Mouse (Mus musculus): ENCODE measurements at regions not wholly inside any gene's neighbourhood (a gene's known extent, or its start where the extent isn't known, plus 50 kb on each side); places are given as distances from the start of the nearest gene placed in this dataset.

DNA sequence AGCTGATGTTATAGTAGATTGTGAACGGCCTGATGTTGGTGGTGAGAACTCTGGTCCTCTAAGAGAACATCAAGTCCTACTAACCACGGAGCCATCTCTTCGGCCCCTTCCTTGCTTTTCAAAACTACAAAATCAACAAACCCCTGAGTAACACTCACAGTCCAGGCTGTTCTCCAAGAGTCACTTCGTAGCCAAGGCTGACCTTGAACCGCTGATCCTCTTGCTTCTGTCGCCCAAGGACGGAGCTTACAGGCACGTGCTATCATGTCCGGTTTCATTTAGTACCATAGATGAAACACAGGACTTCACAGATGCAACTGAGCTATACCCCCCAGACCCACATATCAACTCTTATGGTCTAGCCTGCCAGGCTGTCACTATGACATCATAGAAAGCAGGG is 279.4 kb downstream of the Hlx start:
- 92% methylated on average over 9 of the region's 9 CpGs for WGBS
- H3K4me1 ChIP-seq (ENCODE audit: control insufficient read depth, insufficient read depth, low read length), result no peaks in the 10 kb centered on the region
- H3K4me2 ChIP-seq (replicated peaks; ENCODE audit: low read depth, low read length), result no peak overlapping the region
- H3K36me3 ChIP-seq (ENCODE audit: control insufficient read depth, insufficient read depth, low read length), result no peaks in the 10 kb centered on the region
- no peak for ATAC-seq (ENCODE audit: low FRiP score, low TSS enrichment)
- no peak overlapping the region for H3K27ac ChIP-seq (ENCODE audit: low read depth, low read length)
- no peaks in the 10 kb centered on the region for H3K9me3 ChIP-seq (ENCODE audit: control insufficient read depth, low read length)
- no peak overlapping the region for H3K4me3 ChIP-seq (ENCODE audit: low read length)
- no peak overlapping the region for H3K9ac ChIP-seq (ENCODE audit: low read depth, low read length)
- H3K27me3 ChIP-seq (ENCODE audit: control insufficient read depth, insufficient read depth, low read length), result no peaks in the 10 kb centered on the region

DNA sequence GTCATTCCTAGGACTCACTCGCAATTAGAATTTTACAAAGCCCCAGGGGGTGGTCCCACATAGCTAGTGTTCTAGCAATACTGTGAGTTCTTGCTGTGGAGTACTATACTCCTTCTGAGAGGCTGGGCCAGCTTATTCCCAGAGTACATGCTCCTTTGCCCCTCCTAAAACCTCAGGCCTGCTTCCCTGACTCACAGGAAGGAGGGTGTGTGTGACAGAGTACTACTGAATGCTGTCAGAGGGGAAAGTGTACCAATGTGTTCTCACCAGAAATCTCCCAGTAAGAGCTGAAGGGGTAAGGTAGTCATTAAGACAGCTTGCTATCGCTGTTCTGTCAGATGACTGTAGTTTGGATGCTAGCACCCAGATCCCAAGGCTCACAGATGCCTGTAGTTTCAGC is 280.7 kb downstream of the Hlx start:
- H3K9ac ChIP-seq (ENCODE audit: low read depth, low read length), result no peak overlapping the region
- no peaks in the 10 kb centered on the region for H3K36me3 ChIP-seq (ENCODE audit: control insufficient read depth, insufficient read depth, low read length)
- ATAC-seq (ENCODE audit: low FRiP score, low TSS enrichment), result no peak
- H3K9me3 ChIP-seq (ENCODE audit: control insufficient read depth, low read length), result no peaks in the 10 kb centered on the region
- no peak overlapping the region for H3K4me2 ChIP-seq (replicated peaks; ENCODE audit: low read depth, low read length)
- H3K27ac ChIP-seq (ENCODE audit: low read depth, low read length), result no peak overlapping the region
- no peaks in the 10 kb centered on the region for H3K4me1 ChIP-seq (ENCODE audit: control insufficient read depth, insufficient read depth, low read length)
- WGBS, result 91% methylated on average over 2 of the region's 2 CpGs
- no peak overlapping the region for H3K4me3 ChIP-seq (ENCODE audit: low read length)
- H3K27me3 ChIP-seq (ENCODE audit: control insufficient read depth, insufficient read depth, low read length), result no peaks in the 10 kb centered on the region

DNA sequence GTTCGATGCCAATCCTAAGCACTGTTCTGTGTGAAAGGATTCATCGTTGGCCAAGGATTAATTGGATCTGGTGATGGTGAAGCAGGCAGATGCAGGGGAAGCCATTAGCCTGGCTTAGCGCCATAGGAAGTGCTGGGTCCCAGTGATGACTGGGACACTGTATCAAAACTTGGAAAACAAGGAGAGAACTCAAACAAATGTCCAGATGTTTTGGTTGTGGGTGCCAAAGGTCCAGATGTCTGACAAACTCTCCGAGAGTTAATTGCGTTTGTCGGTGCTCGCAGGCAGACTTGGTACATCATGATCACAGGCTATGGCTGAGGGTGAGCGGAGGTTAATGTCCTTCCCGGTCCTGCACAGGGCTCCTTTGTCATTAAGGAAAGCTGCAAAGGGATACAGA is 283.4 kb downstream of the Hlx start:
- Histone ChIP-seq H3K9me3 (ENCODE audit: control insufficient read depth, low read length) (no peaks in the 10 kb centered on the region), H3K4me2 (replicated peaks; ENCODE audit: low read depth, low read length) (no peak overlapping the region), H3K36me3 (ENCODE audit: control insufficient read depth, insufficient read depth, low read length) (no peaks in the 10 kb centered on the region), H3K27ac (ENCODE audit: low read depth, low read length) (no peak overlapping the region), H3K4me1 (ENCODE audit: control insufficient read depth, insufficient read depth, low read length) (no peaks in the 10 kb centered on the region), H3K9ac (ENCODE audit: low read depth, low read length) (no peak overlapping the region), H3K27me3 (ENCODE audit: control insufficient read depth, insufficient read depth, low read length) (no peaks in the 10 kb centered on the region), H3K4me3 (ENCODE audit: low read length) (no peak overlapping the region)
- ATAC-seq (ENCODE audit: low FRiP score, low TSS enrichment), result no peak
- 39% methylated on average over 9 of the region's 9 CpGs for WGBS

DNA sequence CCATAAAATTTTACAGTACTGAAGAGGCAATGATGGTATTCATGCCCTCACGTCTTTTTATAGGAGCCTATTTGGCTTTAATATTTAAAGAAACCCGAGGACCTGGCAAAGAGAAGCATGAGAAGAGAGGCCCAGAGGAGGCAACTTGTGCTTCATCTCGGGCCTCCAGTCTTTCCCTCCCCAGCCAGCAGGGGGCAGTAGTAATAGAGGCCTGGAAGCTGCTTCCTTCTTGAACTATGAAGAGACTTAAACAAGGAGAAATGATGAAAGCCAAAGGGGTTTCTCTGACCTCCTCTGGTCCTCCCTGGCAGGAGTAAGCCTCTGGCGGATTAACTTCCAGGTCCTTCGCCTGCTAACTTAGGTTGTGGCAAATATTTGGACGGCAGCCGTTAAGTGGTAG is 284.5 kb downstream of the Hlx start:
- no peak for ATAC-seq (ENCODE audit: low FRiP score, low TSS enrichment)
- 61% methylated on average over 7 of the region's 7 CpGs for WGBS
- H3K4me1 ChIP-seq (ENCODE audit: control insufficient read depth, insufficient read depth, low read length), result no peaks in the 10 kb centered on the region
- no peak overlapping the region for H3K4me3 ChIP-seq (ENCODE audit: low read length)
- no peaks in the 10 kb centered on the region for H3K36me3 ChIP-seq (ENCODE audit: control insufficient read depth, insufficient read depth, low read length)
- no peak overlapping the region for H3K9ac ChIP-seq (ENCODE audit: low read depth, low read length)
- no peaks in the 10 kb centered on the region for H3K27me3 ChIP-seq (ENCODE audit: control insufficient read depth, insufficient read depth, low read length)
- no peak overlapping the region for H3K4me2 ChIP-seq (replicated peaks; ENCODE audit: low read depth, low read length)
- no peaks in the 10 kb centered on the region for H3K9me3 ChIP-seq (ENCODE audit: control insufficient read depth, low read length)
- H3K27ac ChIP-seq (ENCODE audit: low read depth, low read length), result no peak overlapping the region

DNA sequence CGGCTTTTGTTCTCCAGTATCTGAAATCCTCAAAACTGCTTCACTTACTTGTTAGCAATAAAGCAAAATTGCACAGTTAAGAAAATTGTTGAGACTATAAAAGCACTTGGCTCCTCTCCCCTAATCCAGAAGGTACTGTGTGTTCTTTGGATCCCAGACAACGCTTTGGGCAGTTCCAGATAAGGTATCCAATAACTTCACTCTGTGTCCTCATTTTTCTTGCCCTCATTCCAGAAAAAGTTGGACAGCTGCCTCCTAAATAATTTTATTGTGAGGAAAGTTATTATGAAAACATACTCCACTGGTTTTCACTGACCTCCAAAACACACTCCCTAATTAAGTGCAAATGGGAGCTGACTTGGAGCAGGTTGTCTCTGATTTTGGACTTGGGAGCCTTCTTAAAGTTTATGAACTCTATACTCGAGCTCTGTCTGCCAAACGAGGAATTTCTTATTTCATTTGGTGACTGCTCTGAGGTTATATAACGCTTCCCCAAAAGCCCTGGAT is 285.2 kb downstream of the Hlx start:
- Histone ChIP-seq H3K4me1 (ENCODE audit: control insufficient read depth, insufficient read depth, low read length) (no peaks in the 10 kb centered on the region), H3K4me3 (ENCODE audit: low read length) (no peak overlapping the region), H3K4me2 (replicated peaks; ENCODE audit: low read depth, low read length) (no peak overlapping the region), H3K9ac (ENCODE audit: low read depth, low read length) (no peak overlapping the region), H3K27ac (ENCODE audit: low read depth, low read length) (no peak overlapping the region), H3K9me3 (ENCODE audit: control insufficient read depth, low read length) (no peaks in the 10 kb centered on the region), H3K27me3 (ENCODE audit: control insufficient read depth, insufficient read depth, low read length) (no peaks in the 10 kb centered on the region), H3K36me3 (ENCODE audit: control insufficient read depth, insufficient read depth, low read length) (no peaks in the 10 kb centered on the region)
- ATAC-seq (ENCODE audit: low FRiP score, low TSS enrichment), result no peak
- 39% methylated on average over 5 of the region's 5 CpGs for WGBS

DNA sequence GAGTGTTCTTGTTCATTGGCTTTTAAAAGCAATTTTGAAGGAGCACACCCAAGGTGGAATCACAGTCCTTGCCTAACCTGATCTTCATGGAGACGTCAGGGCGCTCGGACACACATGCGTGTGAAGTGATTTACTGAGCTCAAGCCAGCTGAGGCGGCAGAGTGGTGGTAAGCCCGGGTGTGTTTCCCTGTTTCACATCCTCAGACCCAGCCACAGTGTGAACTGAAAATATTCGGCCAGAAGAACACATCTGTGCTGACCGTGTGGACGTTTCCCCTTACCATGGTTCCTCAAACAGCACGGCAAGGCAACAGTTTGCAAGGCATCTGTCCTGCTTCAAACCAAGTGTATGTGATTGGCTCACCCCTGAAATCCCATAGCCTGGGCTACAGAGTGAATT is 288.2 kb downstream of the Hlx start:
- ATAC-seq (ENCODE audit: low FRiP score, low TSS enrichment), result no peak
- Histone ChIP-seq H3K27me3 (ENCODE audit: control insufficient read depth, insufficient read depth, low read length) (no peaks in the 10 kb centered on the region), H3K4me2 (replicated peaks; ENCODE audit: low read depth, low read length) (no peak overlapping the region), H3K36me3 (ENCODE audit: control insufficient read depth, insufficient read depth, low read length) (no peaks in the 10 kb centered on the region), H3K4me3 (ENCODE audit: low read length) (no peak overlapping the region), H3K27ac (ENCODE audit: low read depth, low read length) (no peak overlapping the region), H3K9ac (ENCODE audit: low read depth, low read length) (no peak overlapping the region), H3K9me3 (ENCODE audit: control insufficient read depth, low read length) (no peaks in the 10 kb centered on the region), H3K4me1 (ENCODE audit: control insufficient read depth, insufficient read depth, low read length) (peaks cover 4% of the 10 kb centered on the region; the same call in 1 of the 2 replicates)
- WGBS, result 87% methylated on average over 10 of the region's 10 CpGs

DNA sequence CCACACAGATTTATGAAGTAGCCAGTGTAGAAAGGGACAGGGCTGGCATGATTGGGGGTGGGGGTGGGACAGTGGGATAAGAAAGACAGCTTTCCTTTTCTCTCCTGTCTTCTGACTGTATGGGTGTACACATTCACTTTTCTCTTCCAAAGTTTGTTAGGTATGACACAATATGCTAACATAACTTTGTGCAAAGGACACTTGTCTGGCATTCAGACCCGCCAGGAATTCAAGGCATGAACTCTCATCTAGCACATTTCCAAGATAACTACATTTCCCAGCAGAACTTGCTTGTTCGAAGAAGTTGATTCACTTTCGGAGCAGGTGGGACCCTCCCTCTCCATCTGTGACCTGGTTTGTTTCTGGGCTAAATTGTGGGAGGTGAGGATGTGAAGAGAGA is 289.7 kb downstream of the Hlx start:
- no peak overlapping the region for H3K27ac ChIP-seq (ENCODE audit: low read depth, low read length)
- no peak for ATAC-seq (ENCODE audit: low FRiP score, low TSS enrichment)
- H3K36me3 ChIP-seq (ENCODE audit: control insufficient read depth, insufficient read depth, low read length), result no peaks in the 10 kb centered on the region
- no peaks in the 10 kb centered on the region for H3K9me3 ChIP-seq (ENCODE audit: control insufficient read depth, low read length)
- H3K4me2 ChIP-seq (replicated peaks; ENCODE audit: low read depth, low read length), result no peak overlapping the region
- peaks cover 4% of the 10 kb centered on the region; the same call in 1 of the 2 replicates for H3K4me1 ChIP-seq (ENCODE audit: control insufficient read depth, insufficient read depth, low read length)
- H3K27me3 ChIP-seq (ENCODE audit: control insufficient read depth, insufficient read depth, low read length), result no peaks in the 10 kb centered on the region
- H3K9ac ChIP-seq (ENCODE audit: low read depth, low read length), result no peak overlapping the region
- H3K4me3 ChIP-seq (ENCODE audit: low read length), result no peak overlapping the region
- WGBS, result 80% methylated on average over 3 of the region's 3 CpGs

DNA sequence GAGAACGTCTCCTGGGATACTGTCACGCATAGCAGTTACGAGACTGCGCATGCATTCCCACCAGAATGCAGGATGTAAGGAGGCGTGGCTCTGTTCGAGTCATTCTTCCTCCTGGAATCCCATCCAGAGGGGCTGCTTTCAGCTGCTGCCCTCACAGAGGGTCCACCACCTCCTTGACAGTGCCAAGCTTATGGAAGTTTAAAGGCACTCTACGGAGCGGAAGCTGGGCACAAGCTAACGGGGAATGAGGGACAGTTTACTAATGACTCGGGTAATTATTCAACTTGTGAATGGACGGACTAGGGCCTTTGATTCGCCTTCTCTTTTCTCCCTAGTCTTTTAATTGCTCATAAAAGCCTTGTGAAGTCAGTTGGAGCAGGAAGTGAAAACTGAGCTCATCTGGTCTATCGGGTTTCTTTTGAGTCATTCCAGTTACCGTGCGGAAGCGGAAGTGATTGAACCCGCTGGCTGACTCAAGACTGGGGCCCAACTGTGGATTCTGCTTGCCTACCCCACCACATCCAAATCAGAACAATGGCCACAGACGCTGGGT is 291.3 kb downstream of the Hlx start:
- Histone ChIP-seq H3K27ac (ENCODE audit: low read depth, low read length) (peak overlapping the region; percentile 65; the same call in 1 of the 2 replicates), H3K4me3 (ENCODE audit: low read length) (peak overlapping the region; percentile 41), H3K9me3 (ENCODE audit: control insufficient read depth, low read length) (no peaks in the 10 kb centered on the region), H3K36me3 (ENCODE audit: control insufficient read depth, insufficient read depth, low read length) (no peaks in the 10 kb centered on the region), H3K27me3 (ENCODE audit: control insufficient read depth, insufficient read depth, low read length) (no peaks in the 10 kb centered on the region), H3K9ac (ENCODE audit: low read depth, low read length) (peak overlapping the region; percentile 44; the same call in 1 of the 2 replicates), H3K4me1 (ENCODE audit: control insufficient read depth, insufficient read depth, low read length) (peaks cover 4% of the 10 kb centered on the region; the same call in 1 of the 2 replicates), H3K4me2 (replicated peaks; ENCODE audit: low read depth, low read length) (peak overlapping the region; percentile 65)
- peak; percentile 86 for ATAC-seq (ENCODE audit: low FRiP score, low TSS enrichment)
- WGBS, result 1% methylated on average over 18 of the region's 18 CpGs

DNA sequence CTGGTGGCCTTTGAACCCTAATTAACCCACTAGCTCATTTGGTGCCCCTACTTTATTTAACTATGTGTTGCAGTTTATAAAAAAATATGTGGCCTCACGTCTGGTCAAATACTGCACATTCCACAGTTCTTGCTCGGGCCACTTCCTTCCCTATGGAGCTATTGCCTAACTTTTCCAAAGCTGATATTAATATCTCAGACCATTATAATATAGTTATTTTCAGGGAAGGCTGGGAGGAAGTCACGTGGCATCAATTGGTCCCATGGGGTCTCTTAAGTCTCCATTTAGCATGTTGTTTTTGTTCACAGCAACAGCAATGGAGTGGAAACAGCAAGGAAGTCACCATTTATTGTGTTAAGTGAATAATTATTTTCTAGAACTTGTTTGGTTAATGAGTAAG is 292.9 kb downstream of the Hlx start:
- Histone ChIP-seq H3K36me3 (ENCODE audit: control insufficient read depth, insufficient read depth, low read length) (no peaks in the 10 kb centered on the region), H3K4me2 (replicated peaks; ENCODE audit: low read depth, low read length) (no peak overlapping the region), H3K4me3 (ENCODE audit: low read length) (no peak overlapping the region), H3K27me3 (ENCODE audit: control insufficient read depth, insufficient read depth, low read length) (no peaks in the 10 kb centered on the region), H3K9ac (ENCODE audit: low read depth, low read length) (no peak overlapping the region), H3K27ac (ENCODE audit: low read depth, low read length) (no peak overlapping the region), H3K9me3 (ENCODE audit: control insufficient read depth, low read length) (no peaks in the 10 kb centered on the region), H3K4me1 (ENCODE audit: control insufficient read depth, insufficient read depth, low read length) (peaks cover 4% of the 10 kb centered on the region; the same call in 1 of the 2 replicates)
- 54% methylated on average over 3 of the region's 3 CpGs for WGBS
- no peak for ATAC-seq (ENCODE audit: low FRiP score, low TSS enrichment)

Measured in kidney, embryonic 14.5 days (tissue).